Mouse (Mus musculus) C2C12 (cell line): Measurements from ENCODE around the gene Vmn1r221. TPM values are rescaled to one million over a fixed set of nuclear protein-coding genes. Genes with fewer than 3 reads are reported as not detected.

Experiments used
- H3K27me3 ChIP-seq: one replicate; pipeline ENCODE4 v1.6.1; 2011; ENCODE audit not compliant: control insufficient read depth, insufficient read depth, insufficient read length
- H3K36me3 ChIP-seq: one replicate; pipeline ENCODE4 v1.6.1; 2011; ENCODE audit not compliant: control insufficient read depth, insufficient read depth
- H3K4me3 ChIP-seq: one replicate; pipeline ENCODE4 v1.5.1; 2011; ENCODE audit warnings: mild to moderate bottlenecking, control low read depth; ENCODE audit not compliant: poor library complexity, insufficient read depth, severe bottlenecking
- H3K79me2 ChIP-seq: one replicate; pipeline ENCODE4 v1.6.1; 2011; ENCODE audit not compliant: control insufficient read depth, insufficient read depth
- H3K79me3 ChIP-seq: one replicate; pipeline ENCODE4 v1.6.1; 2011; ENCODE audit warnings: low read depth, control low read depth
- H3ac ChIP-seq: one replicate; pipeline ENCODE3; 2011; ENCODE audit warnings: low read depth; ENCODE audit not compliant: control insufficient read depth, insufficient read length
- CEBPB ChIP-seq: IDR thresholded peaks from one replicate; pipeline ENCODE4 v1.6.1; 2011; ENCODE audit warnings: low read depth, mild to moderate bottlenecking, control low read depth, moderate library complexity
- CTCF ChIP-seq: IDR thresholded peaks from one replicate; pipeline ENCODE4 v1.5.1; 2011; ENCODE audit not compliant: control insufficient read depth, insufficient read depth, insufficient read length
- FOSL1 ChIP-seq: IDR thresholded peaks from one replicate; pipeline ENCODE4 v1.8.0; 2011; ENCODE audit warnings: mild to moderate bottlenecking, low read length; ENCODE audit not compliant: poor library complexity, insufficient read depth, severe bottlenecking
- MAX ChIP-seq: IDR thresholded peaks from one replicate; pipeline ENCODE4 v1.6.1; 2011; ENCODE audit warnings: mild to moderate bottlenecking, control low read depth
- MYOD1 ChIP-seq: IDR thresholded peaks from one replicate; pipeline ENCODE4 v1.6.1; 2011; ENCODE audit warnings: low read depth; ENCODE audit not compliant: control insufficient read depth, insufficient read length
- MYOG ChIP-seq: IDR thresholded peaks from one replicate; pipeline ENCODE4 v1.6.1; 2011; ENCODE audit not compliant: control insufficient read depth, insufficient read length; ENCODE audit errors: extremely low read depth
- USF1 ChIP-seq: IDR thresholded peaks from one replicate; pipeline ENCODE4 v1.6.1; 2011; ENCODE audit warnings: low read depth, mild to moderate bottlenecking, control low read depth, moderate library complexity
- polyA plus RNA-seq: library from polyadenylated mRNA; unstranded; fragments of >200 nt; fragmentation: generic; extraction: Trizol; gene quantifications from one replicate; pipeline ENCODE4 v1.2.1, GENCODE M21; 2012; ENCODE audit warnings: missing spikeins

The Vmn1r221 gene
- polyA plus RNA-seq, 1 experiment: not detected

DNA sequence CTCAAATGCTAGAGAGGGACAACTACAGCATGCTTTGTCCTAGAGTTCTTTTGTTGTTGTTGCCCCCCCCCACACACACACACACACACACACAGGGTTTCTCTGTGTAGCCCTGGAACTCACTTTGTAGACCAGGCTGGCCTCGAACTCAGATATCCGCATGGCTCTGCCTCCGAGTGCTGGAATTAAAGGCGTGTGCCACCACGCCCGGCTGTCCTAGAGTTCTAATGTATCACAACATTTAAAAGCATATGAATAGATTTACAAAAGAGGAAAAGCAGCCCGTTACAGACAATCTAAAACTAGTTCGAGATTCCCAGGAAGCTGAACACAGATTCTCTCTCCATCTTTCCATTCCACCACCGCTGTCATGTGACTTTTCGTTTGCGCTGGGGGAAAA, 55.8 kb downstream of the Vmn1r221 start:
- no peaks in the 10 kb centered on the region for H3K36me3 ChIP-seq
- no peak overlapping the region for H3K4me3 ChIP-seq
- no peaks in the 10 kb centered on the region for H3K79me3 ChIP-seq
- TF ChIP-seq MAX: no peak
- no peak for TF ChIP-seq USF1
- H3K79me2 ChIP-seq: no peaks in the 10 kb centered on the region
- H3K27me3 ChIP-seq: no peaks in the 10 kb centered on the region
- H3ac ChIP-seq: no peak overlapping the region

DNA sequence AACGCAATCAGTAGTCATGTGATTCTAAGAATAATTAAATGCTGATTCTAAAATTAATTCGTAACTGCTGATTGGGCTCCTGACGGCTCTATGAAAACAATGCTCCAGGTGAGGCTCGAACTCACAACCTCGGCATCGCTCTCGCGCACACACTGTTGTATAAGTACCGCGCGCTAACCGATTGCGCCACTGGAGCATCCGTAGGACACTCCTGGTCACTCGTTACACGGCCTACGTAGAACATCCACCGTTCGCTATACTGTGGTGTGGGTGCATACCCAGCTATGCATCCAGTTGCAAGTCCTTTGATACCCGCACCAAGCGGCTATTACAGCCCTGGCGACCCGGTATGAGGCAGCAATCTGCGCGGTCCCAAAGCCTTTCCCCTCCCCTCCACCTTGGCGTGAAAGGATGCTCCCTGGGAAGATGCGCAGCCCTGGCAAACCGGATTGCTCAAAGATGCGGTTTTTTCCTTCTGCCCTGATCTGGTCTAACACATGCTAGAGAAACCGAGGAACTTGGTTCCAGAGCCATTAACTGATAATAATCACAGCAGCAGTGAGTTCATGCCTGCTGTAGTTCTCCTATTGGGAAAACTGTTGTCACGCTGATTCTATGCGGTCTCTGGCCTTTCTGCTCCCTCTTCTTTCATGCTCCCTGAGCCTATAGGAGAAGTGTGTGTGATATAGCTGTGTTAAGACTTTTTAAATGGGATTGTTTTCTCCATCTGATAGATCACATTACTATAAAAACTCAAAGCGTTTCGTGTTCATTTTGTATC, 56.6 kb downstream of the Vmn1r221 start:
- Histone ChIP-seq H3K36me3 (no peaks in the 10 kb centered on the region), H3ac (no peak overlapping the region), H3K79me2 (no peaks in the 10 kb centered on the region), H3K27me3 (no peaks in the 10 kb centered on the region), H3K79me3 (no peaks in the 10 kb centered on the region), H3K4me3 (no peak overlapping the region)
- no peak for TF ChIP-seq MAX
- TF ChIP-seq CEBPB: no peak
- TF ChIP-seq MYOD1: no peak
- no peak for TF ChIP-seq FOSL1
- TF ChIP-seq MYOG: no peak
- TF ChIP-seq CTCF: no peak
- TF ChIP-seq USF1: no peak

Other genes starting within 250 kb of the Vmn1r221 start
- gene Vmn1r213, start 206.5 kb upstream of the Vmn1r221 start, polyA plus RNA-seq: not detected
- not detected for gene Vmn1r214, start 183.7 kb upstream of the Vmn1r221 start, polyA plus RNA-seq
- not detected for gene Vmn1r215, start 146.1 kb upstream of the Vmn1r221 start, polyA plus RNA-seq
- not detected for gene Vmn1r217, start 95.9 kb upstream of the Vmn1r221 start, polyA plus RNA-seq
- not detected for gene Vmn1r218, start 81.0 kb upstream of the Vmn1r221 start, polyA plus RNA-seq
- gene Vmn1r219, start 54.8 kb upstream of the Vmn1r221 start, polyA plus RNA-seq: not detected
- not detected for gene Vmn1r220, start 26.2 kb upstream of the Vmn1r221 start, polyA plus RNA-seq
- not detected for gene Vmn1r222, start 21.8 kb downstream of the Vmn1r221 start, polyA plus RNA-seq
- gene Vmn1r223, start 33.0 kb downstream of the Vmn1r221 start, polyA plus RNA-seq: not detected
- 2.1 TPM for gene Zfp322a, start 155.1 kb downstream of the Vmn1r221 start, polyA plus RNA-seq
- gene Abt1, start 209.7 kb downstream of the Vmn1r221 start, polyA plus RNA-seq: 11.2 TPM